Mouse (Mus musculus): ENCODE measurements around the gene Bend5. TPM values are rescaled to one million over a fixed set of nuclear protein-coding genes. Genes with fewer than 3 reads are reported as not detected.

Bend5 gene
- 26.5 and 31.4 TPM in 2 replicates for polyA plus RNA-seq (2015; fragmentation: Nextera tagmentation; extraction: Ambion mirVana)

DNA sequence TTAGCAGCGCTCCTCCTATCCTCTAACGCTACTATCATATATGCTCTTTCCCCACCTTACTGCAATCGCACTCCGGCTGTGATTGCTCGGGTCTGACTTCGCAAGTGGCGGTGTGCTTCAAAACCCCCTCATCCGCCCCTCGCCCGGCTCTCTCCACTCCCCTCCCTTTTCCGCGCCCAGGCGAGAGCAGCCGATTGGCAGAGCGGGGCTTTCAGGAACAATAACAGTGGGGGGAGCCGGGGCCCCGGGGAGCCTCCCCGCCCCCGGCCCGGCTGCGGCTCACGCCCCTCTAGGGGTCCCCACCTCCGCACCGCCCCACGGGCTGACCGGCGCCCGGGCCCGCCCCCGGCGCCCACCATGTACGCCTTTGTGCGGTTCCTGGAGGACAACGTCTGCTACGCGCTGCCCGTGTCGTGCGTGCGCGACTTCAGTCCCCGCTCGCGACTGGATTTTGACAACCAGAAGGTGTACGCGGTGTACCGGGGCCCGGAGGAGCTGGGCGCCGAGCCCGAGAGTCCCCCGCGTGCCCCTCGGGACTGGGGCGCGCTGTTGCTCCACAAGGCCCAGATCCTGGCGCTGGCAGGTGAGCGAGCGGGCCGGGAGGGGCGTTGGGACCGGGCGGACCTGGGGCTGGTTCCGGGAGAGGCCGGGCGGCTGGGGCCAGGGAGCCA, at the start of gene Bend5:
Gene Bend5, plus strand, starts transcription at position 189 of the 671 bp plus-strand sequence.

All from adrenal gland, postnatal 0 days (tissue).